Mouse (Mus musculus) heart, postnatal 0 days (tissue): Measurements from ENCODE around the gene Zfp775.

Source experiments
- CTCF ChIP-seq: IDR thresholded peaks from 2 replicates; pipeline ENCODE4 v1.5.1; 2016; ENCODE audit warnings: antibody characterized with exemption, control low read depth, low read depth
- EP300 ChIP-seq: IDR thresholded peaks from 2 replicates; pipeline ENCODE4 v1.6.1; 2016; ENCODE audit warnings: antibody characterized with exemption, low read depth

- no peak for TF ChIP-seq CTCF
- peak; percentile 44; the same call in 1 of the 2 replicates for TF ChIP-seq EP300
Observed at GRCm38 (mm10) chr6:48594043-48594738, 7.7 kb upstream of the Zfp775 start.
